Mouse (Mus musculus) liver, adult 2 months (tissue): ENCODE data around the gene Dcst1.

Experiments used
- CTCF ChIP-seq: fragments of 200-500 bp; IDR thresholded peaks from 2 replicates; pipeline ENCODE4 v1.5.1; 2011; ENCODE audit warnings: low read depth, low read length, control low read depth
- POLR2A ChIP-seq: fragments of 200-500 bp; IDR thresholded peaks from 2 replicates; pipeline ENCODE4 v1.6.1; 2011; ENCODE audit warnings: low read length, control low read depth; ENCODE audit not compliant: insufficient read depth; ENCODE audit errors: extremely low read depth

GRCm38 (mm10) chr3:89410864-89411263 is 45.8 kb upstream of the Dcst1 start:
- TF ChIP-seq CTCF (no peak), POLR2A (no peak)
